In the genomic region with DNA sequence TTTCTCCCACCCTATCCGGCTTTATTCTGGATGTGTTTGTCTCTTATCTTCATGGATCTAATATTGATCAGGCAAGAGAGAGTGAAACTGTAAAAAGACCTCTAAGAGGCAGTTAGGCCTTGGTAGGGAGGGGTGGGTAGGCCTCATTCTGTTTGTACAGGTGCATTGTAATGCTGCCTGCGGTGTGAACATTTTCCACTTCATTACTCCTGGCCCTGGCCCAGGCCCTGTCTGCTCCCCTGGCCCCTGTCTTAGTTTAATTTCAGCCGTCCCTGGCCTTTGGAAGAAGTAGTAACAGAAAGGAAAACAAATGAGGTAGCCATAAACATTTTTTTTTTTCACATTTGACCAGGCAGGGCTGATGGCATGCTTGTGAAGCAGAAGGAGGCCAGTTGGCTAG, we compare ENCODE assay signal across 11 mouse cellular contexts.
DNase-seq lines count a peak whose midpoint lies in the region; ATAC-seq and TF ChIP-seq lines count a peak whose summit lies in the region.
"Had no signal": no experiment of that assay in that cellular context is flagged by ENCODE, and none has a peak within 500 bp of the region (broad histone marks: within the 10 kb centered on the region; RNA-seq: fewer than 3 reads in every experiment).

No protein-coding gene starts in this region.

- no peaks in the 10 kb centered on the region for H3K27me3 ChIP-seq in Patski
- H3K27me3 ChIP-seq in limb, embryonic 12.5 days = no peaks in the 10 kb centered on the region
- H3K27me3 ChIP-seq in heart, embryonic 10.5 days (ENCODE audit: insufficient read depth, poor library complexity, severe bottlenecking) = no peaks in the 10 kb centered on the region

- WGBS in limb, embryonic 12.5 days = 27% methylated on average over 3 of the region's 3 CpGs
- 51% methylated on average over 3 of the region's 3 CpGs for WGBS in heart, embryonic 10.5 days

- H3K4me3 ChIP-seq in limb, embryonic 12.5 days (replicated peaks) = no peak overlapping the region
- H3K4me3 ChIP-seq in heart, embryonic 10.5 days = no peak overlapping the region
- H3K4me3 ChIP-seq: liver, embryonic 15.5 days; midbrain, embryonic 12.5 days had no signal

- peak; percentile 51 for ATAC-seq in Patski
- peak; percentile 77 for ATAC-seq in limb, embryonic 12.5 days (ENCODE audit: insufficient number of reproducible peaks, insufficient read depth, low FRiP score, low TSS enrichment, low read depth)

- in situ Hi-C loops in Patski (cut with MboI; ENCODE audit: low pct_unique_long_range_greater_than_20kb) = no loop called here

- H3K9me3 ChIP-seq in limb, embryonic 12.5 days = no peaks in the 10 kb centered on the region
- H3K9me3 ChIP-seq in heart, embryonic 10.5 days = no peaks in the 10 kb centered on the region
- H3K9me3 ChIP-seq: liver, embryonic 15.5 days; midbrain, embryonic 12.5 days had no signal

- DNase-seq in left cerebral cortex, postnatal 4 days = peak; percentile 56
- no peak for DNase-seq in left cerebral cortex, postnatal 25 days (ENCODE audit: low spot score in 2 of 2)
- DNase-seq in Patski (ENCODE audit: low read depth, low spot score) = peak; percentile 44
- DNase-seq in kidney, adult 8-10 months = peak; percentile 39 to 46
- DNase-seq in gastrocnemius, adult 18-20 months (ENCODE audit: low spot score) = no peak
- DNase-seq in layer of hippocampus, adult 11-12 months (ENCODE audit: low spot score) = no peak
- no peak for DNase-seq in heart, embryonic 10.5 days (ENCODE audit: low spot score)
- DNase-seq: retina, postnatal 1 day had no signal

- peak overlapping the region; percentile 58; the same call in 1 of the 2 replicates for H3K27ac ChIP-seq in limb, embryonic 12.5 days
- no peak overlapping the region for H3K27ac ChIP-seq in heart, embryonic 10.5 days
- H3K27ac ChIP-seq: liver, embryonic 15.5 days; midbrain, embryonic 12.5 days had no signal

- CTCF ChIA-PET in Patski (lab: Charles Lee) = no interaction called here

- TF ChIP-seq CTCF in Patski (IDR thresholded peaks at IDR 0.05) = no peak

- no peaks in the 10 kb centered on the region for H3K36me3 ChIP-seq in limb, embryonic 12.5 days
- no peaks in the 10 kb centered on the region for H3K36me3 ChIP-seq in heart, embryonic 10.5 days
- H3K36me3 ChIP-seq: liver, embryonic 15.5 days; midbrain, embryonic 12.5 days had no signal

- H3K9ac ChIP-seq in limb, embryonic 12.5 days (replicated peaks) = no peak overlapping the region
- H3K9ac ChIP-seq: liver, embryonic 15.5 days; midbrain, embryonic 12.5 days had no signal

- peaks cover 63% of the 10 kb centered on the region for H3K4me1 ChIP-seq in limb, embryonic 12.5 days (replicated peaks)
- H3K4me1 ChIP-seq in heart, embryonic 10.5 days = peaks cover 20% of the 10 kb centered on the region
- H3K4me1 ChIP-seq: liver, embryonic 15.5 days had no signal

- POLR2A ChIA-PET in Patski (lab: Charles Lee) = no interaction called here

- no peak overlapping the region for H3K4me2 ChIP-seq in limb, embryonic 12.5 days
- H3K4me2 ChIP-seq: liver, embryonic 15.5 days; midbrain, embryonic 12.5 days had no signal

- intact Hi-C loops in left cerebral cortex, postnatal 4 days (cut with DNase I) = no loop called here
- intact Hi-C loops in left cerebral cortex, postnatal 25 days (cut with DNase I) = no loop called here

Comparison
In these comparisons a context has a peak if more than half of its experiments do, and no peak if none do; other contexts are left out.
1. DNase-seq: peak in left cerebral cortex, postnatal 4 days (single experiment), Patski (single experiment) and kidney, adult 8-10 months (2 of 2); none in left cerebral cortex, postnatal 25 days (0 of 2), gastrocnemius, adult 18-20 months (single experiment), layer of hippocampus, adult 11-12 months (single experiment) and heart, embryonic 10.5 days (single experiment).